Mouse (Mus musculus): ENCODE data around the gene Itih3.

Gene Itih3

DNA sequence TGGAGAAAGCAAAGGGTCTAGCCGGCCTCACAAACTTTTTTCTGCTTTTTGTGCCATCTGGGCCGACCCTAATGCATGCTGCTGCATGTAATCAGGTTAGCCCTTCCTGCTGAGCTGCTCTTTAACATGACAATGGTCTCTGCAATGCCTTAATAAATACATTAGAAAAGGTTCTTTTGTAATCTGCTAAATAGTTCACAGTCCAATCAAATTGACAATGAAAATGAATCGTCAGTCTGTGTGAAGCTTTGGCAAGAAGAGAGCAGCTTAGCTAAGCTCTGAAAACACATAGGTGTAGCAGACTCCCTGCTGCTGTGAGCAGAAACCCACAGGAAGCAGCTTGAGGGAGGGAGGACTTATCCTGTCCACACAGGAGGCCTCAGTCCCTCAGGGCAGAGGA is 23.6 kb downstream of the Itih3 start:
- no peak for DNase-seq

DNA sequence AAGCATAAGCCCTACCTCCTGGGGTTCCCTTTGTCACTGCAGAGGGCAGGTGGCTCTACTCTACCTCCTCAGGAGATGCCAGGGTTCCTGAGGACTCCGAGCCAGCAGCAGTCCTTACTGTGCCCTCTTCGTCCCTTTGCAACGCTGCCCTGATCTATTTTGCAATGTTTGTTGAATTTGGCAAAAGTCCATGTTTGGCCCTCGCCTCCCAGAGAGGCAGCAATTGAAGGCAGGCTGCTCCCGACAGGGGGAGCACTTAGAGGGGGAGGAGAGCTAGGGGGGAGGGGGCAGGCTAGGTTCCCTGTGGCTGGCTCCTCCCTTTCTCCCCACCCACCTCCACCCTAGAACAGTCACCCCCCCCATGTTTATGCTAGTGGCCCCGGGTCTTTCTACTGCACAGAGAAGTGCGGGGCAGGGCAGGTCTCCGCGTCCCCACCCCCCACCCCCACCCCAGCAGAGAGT is 35.3 kb downstream of the Itih3 start:
- DNase-seq, result peak; percentile 16 to 48

DNA sequence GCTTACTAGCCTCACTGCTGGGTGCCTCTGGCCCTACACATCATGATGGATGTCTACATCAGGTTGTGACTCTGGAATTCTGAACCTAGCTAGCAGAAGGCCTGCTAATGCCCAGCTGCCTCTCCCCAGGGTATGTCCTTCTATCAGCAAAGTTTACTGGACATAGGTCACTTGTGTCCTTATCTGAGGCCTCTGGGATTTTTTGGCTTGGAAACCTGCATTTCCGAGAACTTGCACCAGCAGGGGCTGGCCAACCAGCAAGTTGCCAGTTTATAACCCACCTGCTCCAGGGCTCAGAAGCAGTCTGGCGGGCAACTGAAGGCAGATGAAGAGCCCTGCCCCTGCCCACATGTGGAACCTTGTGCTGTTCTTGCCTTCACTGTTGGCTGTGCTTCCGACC is 37.4 kb downstream of the Itih3 start, which contains the start of gene Itih4:
Gene Itih4 (plus strand): TSS at position 273 of the 400 bp plus-strand sequence.
- DNase-seq, result no peak

DNA sequence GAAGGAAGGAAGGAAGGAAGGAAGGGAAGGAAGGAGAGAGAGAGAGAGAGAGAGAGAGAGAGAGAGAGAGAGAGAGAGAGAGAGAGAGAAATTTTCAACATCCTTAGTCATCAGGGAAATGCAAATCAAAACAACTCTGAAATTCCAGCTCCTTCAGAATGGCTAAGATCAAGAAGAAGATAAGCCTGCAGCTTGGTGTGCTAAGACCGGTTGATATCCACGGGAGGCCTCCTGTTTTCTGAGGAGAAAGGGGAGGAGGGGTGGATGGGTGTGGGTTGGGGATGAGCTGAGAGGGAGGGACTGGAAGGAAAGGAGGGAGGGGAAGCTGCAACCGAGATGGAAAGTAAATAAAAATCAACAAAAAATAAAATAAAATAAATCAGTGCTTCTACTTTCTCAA is 38.3 kb downstream of the Itih3 start:
- no peak for DNase-seq

DNA sequence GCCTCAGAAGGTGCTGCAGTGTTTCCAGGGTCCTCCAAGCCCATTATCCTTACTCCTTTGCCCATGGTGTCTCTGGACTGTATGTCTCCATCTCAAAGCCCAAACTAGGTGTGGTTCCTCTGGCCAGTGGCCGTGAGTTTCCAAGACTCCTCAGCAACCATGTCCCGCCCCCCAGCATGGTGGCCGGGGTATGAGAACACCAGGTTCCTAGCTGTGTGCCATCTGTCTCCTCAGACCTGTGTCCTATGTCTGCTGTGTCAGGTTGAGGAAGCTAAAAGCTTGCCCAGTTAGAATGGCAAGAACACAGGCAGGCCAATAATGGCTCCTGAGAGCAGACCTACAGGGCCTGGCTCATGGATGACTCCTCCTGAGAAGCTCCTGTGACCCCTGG is 41.8 kb downstream of the Itih3 start:
- DNase-seq, result peak; percentile 17 to 36

DNA sequence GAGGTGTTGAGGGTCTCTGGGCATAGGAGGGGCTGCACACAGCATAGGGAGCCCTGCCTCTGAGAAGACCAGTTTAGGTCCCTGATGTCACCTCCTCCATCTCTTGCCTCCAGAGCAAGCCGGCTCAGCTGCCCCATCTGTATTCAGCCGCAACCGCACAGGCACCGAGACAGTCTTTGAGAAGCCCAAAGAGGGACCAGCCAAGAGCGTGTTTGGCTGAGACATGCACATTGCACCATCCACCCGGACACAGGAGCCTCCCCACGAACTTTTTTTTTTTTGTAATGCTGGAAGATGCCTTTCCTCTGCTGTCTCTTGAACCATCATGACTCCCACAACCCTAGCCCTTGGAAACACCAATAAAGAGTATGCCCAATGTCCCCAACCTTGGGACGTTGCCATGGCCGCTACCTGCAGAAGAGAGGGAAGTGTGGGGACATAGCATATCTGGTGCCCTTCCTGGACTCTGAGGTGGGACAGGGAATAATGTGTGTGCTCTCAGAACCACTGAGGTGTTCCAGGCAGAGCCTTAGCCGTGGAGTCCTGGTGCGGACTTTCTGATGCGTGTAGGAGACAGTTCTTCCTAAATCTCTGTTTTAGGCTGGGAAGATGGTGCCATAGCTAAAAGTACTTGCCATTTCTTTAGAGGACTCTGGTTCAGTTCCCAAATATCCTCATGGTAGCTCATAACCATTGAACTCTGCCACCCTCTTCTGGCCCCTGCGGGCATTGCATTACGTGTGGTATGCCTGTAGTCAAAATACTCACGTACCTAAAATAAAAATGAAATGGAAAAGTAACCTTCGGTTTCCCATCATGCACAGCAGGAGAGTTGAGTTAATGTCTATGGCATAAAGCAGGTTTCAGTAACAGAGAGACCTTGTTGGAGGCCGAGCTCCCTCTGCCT is 42.5 kb downstream of the Itih3 start:
- DNase-seq, result peak; percentile 65 to 82

DNA sequence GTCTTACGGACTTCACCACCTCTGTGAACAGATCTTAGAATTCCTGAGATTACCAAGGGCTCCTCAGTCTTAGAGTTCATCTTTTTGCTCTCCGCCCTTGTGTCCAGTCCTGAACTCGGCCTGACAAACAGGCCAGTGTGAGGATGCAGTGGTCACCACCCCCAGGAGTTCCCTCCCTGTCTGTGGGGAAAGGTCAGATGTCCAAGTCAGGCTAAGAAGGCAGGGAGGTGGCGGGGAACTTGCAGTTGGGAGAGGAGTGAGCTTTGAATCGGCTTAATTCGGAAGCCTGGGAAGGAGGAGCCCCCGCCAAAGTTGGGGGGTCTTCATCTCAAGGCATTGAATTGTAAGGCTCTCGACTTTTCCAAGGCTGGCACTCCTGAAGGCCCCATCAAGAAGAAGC is 43.3 kb downstream of the Itih3 start:
- no peak for DNase-seq

DNA sequence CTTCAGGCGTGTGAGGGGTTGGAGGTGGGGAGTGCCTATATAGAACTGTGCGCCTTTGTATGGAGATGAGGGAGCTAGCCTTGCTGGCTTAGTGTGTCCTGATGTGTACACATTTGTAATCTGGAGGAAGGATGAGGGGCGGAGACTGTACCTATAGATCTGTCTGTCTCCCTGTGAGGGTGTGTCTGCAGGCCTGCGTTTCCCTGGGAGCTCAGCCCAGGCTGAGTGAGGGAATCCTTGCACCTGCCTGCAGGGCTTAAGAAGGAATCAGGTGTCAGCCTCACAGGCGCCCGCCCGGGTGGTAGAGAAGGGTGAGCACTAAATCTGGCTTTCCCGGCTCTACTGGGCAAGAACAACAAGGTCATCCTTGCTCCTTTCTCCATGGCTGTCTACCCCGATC is 43.8 kb downstream of the Itih3 start:
- DNase-seq, result no peak

DNA sequence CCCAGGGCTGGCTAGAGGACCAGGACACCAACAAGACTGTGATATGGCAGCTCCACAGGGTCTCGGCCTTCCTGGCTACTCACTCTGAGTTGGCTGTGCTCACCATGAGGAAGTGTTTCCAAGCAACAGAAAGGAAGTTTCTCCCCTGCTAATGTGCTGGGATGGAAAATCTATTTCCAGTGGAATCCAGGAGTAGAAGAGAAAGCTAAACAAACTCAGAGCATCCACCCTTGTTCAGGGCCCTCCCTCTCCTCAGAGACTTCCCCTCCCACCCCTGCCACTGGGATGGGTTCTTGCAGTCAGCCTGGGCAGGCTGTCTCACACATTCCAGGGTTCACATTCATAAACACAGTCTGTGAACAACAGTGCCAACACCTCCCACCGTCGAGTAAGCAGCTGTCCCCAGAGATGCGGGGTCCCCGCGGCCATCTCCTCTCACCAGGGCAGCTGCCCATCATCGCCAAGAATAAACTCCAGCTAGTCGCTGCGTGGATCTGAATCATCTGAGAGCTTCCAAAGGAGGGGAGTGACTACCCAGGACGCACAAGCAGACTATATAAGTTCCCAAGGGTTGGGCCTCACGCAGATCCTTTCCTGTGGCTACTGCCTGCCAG is 44.5 kb downstream of the Itih3 start, which contains the start of gene Mustn1:
Gene Mustn1 (plus strand): TSS at position 243 of the 614 bp plus-strand sequence.
- DNase-seq, result no peak

DNA sequence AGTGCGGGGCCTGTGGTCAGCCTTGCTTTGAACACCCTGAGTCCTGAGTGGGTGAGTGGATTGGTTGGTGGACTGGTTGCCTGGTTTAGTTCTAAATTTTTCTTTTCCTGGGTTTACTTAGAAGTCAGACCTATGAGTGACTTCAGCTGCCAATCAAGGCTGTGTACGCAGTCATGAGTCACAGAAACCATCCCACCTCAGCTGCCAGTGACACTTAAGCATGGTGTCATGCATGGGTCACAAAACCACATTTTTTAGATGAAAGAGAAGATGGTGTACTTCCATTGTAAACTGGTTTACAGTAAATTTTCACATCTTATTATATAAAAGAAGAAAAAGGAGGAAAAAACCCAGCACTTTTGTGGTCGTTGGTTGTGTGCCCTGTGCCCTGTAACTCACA is 45.7 kb downstream of the Itih3 start:
- DNase-seq, result no peak

DNA sequence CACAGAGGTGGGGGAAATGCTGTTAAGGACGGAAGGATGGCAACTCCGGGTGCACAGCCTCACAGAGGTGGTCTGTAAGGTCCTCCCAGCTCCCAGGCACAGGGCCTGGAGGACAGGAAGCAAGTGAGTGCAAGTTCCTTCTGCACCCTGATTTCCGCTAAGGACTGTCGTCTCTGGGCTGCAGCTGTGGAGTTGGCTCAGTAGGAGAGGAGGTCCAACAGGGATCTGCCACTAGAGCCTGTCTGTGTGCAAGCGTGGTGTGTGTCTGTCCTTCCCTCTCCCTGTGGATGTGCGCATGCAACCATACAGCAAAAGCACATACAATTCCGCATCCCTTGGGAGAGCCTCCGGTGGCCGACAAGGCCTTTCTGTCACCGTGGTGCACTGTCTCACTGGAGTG is 47.1 kb downstream of the Itih3 start:
- DNase-seq, result no peak

DNA sequence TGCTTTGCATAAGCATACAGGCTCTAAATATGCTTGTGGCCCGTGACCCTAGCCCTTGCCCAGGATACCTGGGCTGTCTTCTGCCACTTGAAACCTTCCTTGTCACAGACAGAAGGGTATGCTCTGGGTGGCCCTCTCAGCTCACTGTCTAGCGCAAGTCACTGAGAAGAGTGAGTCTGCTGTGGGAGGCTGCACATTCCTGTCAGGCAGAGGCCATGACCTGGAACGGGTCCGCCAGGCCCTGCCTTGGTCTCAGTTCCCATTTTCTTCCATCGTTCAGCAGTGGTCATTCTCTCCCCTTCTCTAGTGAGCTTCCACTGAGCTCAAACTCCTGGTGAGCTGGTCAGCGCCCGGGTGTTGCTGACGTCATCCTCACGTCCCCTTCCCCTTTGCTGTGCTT is 47.6 kb downstream of the Itih3 start:
- no peak for DNase-seq

DNA sequence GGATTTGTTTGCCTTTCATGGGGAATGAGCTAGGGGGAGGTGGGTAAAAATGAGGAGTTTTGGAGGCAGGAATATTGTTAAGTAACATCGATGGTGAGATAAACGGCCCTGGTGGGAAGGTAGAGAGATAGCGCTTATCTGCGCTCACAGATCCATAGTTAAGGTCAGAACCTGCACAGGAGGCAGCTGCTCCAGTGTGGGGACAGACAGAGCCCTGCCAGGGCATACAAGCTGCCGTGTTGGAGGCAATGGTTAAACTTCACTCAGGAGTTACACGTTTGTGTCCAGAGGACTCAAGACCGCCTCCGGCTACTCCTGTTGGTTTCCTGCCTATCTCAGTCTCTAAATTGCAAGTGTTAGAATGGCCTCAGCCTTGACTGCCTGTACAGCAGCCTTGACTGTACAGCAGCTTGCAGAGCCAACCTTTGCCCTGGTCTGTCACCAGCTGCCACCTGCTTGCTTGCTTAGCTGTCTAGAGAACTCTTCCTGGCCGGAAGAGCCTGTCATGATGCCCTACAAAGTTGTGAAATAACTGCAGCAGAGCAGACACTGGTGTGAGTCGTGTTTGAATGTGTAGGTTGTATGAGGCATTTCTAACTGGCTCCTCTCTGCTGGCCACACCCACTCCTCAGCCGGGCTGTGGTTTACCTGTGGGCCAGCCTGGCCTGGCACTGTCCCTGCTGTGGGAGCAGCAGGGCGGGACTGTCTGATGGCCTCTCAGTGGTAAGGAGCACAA is 48.3 kb downstream of the Itih3 start:
- no peak for DNase-seq

DNA sequence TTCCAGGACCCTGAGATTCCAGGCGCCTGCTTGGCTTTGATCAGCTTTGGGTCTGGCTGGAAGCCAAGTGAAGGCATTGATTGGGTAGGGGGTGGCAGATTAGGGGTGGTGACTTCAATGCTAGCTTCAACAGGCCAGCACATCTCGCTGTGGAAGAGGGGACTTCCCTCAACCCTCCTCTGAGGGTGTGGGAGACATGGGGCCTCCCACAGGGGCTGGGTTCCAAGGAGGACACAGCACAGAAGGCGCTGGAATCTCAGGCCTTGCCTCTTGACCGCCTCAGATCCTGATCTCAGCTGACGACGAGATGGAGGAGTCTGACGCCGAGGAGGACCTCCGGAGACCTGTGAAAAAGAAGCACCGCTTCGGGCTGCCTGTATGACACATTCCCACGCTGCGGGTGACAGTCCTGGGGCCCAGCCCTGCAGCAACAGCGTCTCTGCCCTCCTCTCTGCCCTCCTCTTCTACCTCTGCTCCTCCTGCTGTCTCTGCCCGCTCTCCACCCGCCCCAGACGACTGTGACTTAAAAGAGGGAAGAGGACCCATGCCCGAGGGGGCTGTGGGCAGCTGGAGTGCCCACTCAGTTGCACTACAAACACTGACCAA is 49.4 kb downstream of the Itih3 start:
- DNase-seq, result no peak

DNA sequence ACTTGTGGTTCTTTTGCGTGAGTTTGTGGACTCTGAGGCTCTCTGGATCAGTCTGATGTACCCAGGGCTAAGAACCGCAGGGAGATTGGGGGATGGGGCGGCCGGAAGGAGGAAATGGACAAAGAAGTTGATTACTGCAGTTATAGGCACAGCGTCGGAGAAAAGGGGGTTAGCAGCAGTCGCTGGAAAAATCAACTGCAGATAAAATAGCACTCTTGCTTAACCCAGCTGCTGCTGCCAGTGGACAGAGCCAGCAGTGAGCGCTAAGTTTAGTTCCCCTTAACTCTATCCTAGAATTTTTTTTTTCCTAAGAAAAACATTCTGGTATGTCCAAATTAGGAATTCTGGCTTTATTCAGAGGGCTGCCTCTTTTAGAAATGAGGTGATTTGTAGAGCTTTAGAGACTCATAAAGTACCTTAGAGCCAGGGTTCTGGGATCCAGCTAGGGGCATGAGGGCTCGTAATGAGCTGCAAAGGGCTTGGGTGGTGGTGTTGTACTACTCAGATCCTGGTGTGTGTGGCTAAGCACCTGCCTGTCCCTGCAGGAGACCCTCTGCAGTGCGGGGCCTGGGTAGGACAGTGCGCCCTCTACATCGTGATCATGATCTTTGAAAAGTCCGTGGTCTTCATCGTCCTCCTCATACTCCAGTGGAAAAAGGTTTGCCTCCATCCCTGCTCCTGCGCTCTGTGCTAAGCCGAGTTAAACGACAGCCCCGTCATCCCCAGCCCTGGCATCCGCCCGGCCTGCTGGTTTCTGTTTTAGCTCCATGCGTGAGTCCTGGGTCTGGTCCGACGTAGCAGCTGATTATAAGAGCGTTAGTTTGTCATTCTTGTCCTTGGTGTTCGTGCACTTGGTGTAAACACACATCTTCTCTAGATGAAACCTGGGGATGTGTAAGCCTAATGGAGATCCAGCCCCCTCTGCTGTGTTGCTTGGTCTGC is 53.1 kb downstream of the Itih3 start:
- no peak for DNase-seq

DNA sequence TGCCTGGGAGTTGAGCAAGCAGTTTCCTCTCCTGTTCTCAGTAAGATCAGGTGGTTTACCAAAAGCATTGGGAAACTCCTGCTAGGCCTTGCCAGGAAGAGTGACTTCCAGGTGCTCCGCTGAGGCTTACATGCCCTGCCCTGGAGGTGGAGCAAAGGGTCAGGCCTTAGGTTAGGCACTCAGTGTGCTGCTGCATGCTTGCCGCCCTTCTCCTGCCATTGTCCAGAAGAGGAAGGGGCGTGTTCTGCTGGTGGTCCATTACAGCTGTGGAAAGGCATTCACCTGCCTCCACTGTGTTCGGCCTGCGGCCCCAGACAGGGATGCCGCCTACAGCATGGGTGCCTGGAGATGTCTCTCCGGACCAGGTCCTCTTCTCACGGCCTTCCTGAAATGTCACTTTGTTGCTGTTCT is 54.2 kb downstream of the Itih3 start:
- no peak for DNase-seq

DNA sequence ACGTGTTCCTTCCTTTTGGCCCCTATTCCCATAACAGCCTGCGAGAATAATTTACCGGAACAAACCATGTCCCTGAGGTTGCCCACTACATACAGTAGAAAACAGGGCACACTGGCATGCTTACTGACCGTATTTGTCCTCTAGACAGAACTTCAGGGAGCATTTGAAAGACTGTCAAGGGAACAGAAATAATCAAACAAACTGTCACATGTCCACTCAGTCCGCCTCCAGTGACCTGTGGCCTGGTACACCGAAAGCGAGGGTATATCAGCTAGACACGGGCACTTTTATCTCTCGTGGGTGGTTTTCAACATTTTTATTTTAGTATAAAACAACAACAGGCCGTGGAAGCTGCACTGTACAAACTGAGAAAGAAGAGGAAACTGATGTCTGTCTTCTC is 54.7 kb downstream of the Itih3 start:
- no peak for DNase-seq

DNA sequence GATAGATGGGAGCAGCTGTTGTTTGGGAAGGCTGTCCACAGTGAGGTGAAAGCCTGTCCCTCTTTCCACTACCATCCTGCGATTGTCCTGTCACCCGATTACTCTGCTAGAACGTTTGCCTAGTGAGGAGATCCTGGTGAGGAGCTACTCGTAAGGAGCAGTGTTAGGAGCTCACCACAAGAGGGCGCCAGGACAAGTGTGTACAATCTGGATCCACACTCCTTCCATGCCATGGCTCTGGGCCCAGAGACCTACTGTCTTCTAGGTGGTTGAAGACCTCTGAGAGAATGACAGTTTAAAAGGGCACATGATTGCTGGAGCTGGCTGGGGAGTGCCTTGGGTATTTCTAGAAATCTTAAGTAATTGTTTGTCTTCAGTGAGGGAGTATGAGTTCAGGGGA is 56.5 kb downstream of the Itih3 start:
- DNase-seq, result peak; percentile 83 to 91

DNA sequence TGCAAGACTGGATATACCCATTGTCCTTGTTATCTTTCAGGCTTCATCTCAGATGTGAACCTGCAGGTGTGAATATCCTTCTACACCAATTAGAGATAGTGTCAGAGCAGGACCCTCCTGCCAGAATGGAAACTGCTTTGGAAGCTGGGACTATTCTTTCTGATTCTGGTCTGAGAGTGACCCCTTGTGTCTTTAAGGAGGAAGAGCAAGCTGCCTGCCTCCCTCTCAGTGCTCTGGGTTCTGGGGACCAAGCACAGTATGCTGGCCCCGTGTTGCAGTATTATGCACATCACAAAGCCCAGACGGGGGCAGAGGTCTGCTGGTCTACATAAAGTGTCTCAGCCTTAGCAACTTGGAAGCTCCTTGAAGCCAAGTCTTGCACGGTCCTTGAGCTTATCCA is 58.2 kb downstream of the Itih3 start:
- DNase-seq, result peak; percentile 32 to 42

DNA sequence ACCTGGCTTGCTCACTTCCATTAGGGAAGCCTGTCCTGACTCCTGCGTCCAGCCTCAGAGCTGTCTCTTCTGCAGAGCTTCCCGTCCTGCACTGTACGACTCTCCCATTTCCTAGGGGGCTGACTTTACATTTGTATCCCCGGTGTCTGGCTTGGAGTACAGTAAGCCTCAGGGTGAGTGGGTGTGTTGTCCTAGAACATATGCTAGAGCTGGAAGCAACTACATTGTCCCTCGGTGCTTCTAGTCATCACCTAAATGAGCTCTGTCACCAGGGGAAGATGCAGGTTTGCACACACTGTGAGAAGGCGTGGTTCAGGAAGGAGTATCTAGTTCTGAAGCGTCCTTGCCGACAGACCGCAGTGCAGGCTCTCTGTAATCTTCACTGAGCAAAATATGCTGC is 61.2 kb downstream of the Itih3 start:
- no peak for DNase-seq

DNA sequence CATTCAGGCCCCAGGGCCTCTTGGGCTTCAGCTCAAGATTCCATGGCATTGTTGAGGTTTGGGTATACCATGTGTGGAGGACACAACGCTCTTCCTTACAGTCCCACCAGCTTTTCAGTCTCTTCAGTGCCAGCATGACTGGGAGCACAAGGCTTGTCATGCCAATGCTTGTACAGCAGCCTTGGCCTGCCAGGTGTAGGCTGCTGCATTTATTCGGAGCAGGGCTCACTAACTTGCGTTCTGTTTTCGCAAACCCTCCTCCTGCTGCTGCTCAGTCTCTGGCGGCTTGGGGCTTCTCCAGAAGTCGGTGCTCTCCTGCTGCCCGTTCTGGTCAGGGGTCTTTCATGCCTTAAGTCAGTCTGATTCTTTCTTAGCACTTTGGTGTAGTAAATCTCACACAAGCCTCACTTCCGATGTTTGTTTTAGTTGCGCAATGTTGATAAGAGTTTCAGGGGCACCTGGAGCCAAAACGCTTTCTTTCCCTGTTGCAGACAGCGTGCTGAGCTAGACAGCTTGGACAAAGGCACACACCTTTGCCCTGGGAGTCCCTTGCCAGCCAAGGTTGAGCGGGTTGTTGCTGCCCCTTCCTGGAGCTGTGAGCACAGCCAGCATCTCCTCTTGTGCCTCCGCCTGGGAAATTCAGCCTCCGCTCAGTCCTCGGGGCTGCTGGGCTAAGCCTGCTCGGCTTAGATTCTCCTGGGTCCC is 62.0 kb downstream of the Itih3 start:
- DNase-seq, result peak; percentile 21 to 28
